Mouse (Mus musculus) lung, adult 2 months (tissue): Measurements from ENCODE around the gene Wfdc3. TPM values are rescaled to one million over a fixed set of nuclear protein-coding genes. Genes with fewer than 3 reads are reported as not detected.

Source experiments
- DNase-seq: peaks from one replicate; pipeline ENCODE4 v3.0.0; 2022
- H3K4me1 ChIP-seq: fragments of 200-500 bp; 2 replicates; pipeline ENCODE4 v1.6.1; 2011; ENCODE audit warnings: low read length; ENCODE audit not compliant: control insufficient read depth, insufficient read depth
- H3K4me3 ChIP-seq: fragments of 200-500 bp; replicated peaks from 2 replicates; pipeline ENCODE3; 2011; ENCODE audit warnings: low read depth, mild to moderate bottlenecking, control low read depth, low read length; ENCODE audit errors: extremely low read depth
- CTCF ChIP-seq: fragments of 200-500 bp; IDR thresholded peaks from 2 replicates; pipeline ENCODE4 v1.5.1; 2011; ENCODE audit warnings: mild to moderate bottlenecking, low read length, control low read depth; ENCODE audit not compliant: insufficient read depth
- POLR2A ChIP-seq: fragments of 200-500 bp; IDR thresholded peaks from 2 replicates; pipeline ENCODE4 v1.6.1; 2011; ENCODE audit warnings: low read depth, mild to moderate bottlenecking, control low read depth, low read length, borderline replicate concordance; ENCODE audit errors: extremely low read depth
- WGBS: fragments of 180-500 bp; shearing (Covaris S2); methylation state at CpG from one replicate; pipeline ENCODE4 v1.1.7; 2018; 5-methylcytosine and 5-hydroxymethylcytosine counted together
- polyA plus RNA-seq: library from polyadenylated mRNA; depleted of rRNA; stranded (reverse); fragments of >200 nt; gene quantifications from 2 replicates; pipeline ENCODE4 v1.2.3, GENCODE M21; 2012

The Wfdc3 gene
- polyA plus RNA-seq, 1 experiment: 1.3 TPM

GRCm38 (mm10) chr2:164787032-164787431 lies 41.3 kb upstream of the Wfdc3 start:
- DNase-seq: peak; percentile 32
- H3K4me1 ChIP-seq: peaks cover 24% of the 10 kb centered on the region
- 43% methylated on average over 3 of the region's 3 CpGs for WGBS
- no peak for TF ChIP-seq CTCF
- no peak for TF ChIP-seq POLR2A
- peak overlapping the region; percentile 37 for H3K4me3 ChIP-seq

- Histone ChIP-seq H3K4me1 (peaks cover 24% of the 10 kb centered on the region), H3K4me3 (peak overlapping the region; percentile 66)
- TF ChIP-seq POLR2A (peak; percentile 45; the same call in 1 of the 2 replicates), CTCF (no peak)
- 4% methylated on average over 15 of the region's 15 CpGs for WGBS
- DNase-seq: peak; percentile 34
These were observed 40.7 kb upstream of the Wfdc3 start for GRCm38 (mm10) chr2:164786388-164786885.

- peak; percentile 88 for DNase-seq
- under 1% methylated on average over 85 of the region's 89 CpGs for WGBS
- Histone ChIP-seq H3K4me3 (peak within 1 kb of the TSS; percentile 66), H3K4me1 (peaks cover 20% of the 10 kb centered on the region)
- peak; percentile 85 for TF ChIP-seq POLR2A
- no peak for TF ChIP-seq CTCF
These were observed 40.0 kb upstream of the Wfdc3 start, which contains the start of gene Snx21 for GRCm38 (mm10) chr2:164785481-164786387. Gene Snx21, plus strand, starts transcription at chr2:164785823.

- WGBS: 9% methylated on average over 7 of the region's 7 CpGs
These were observed 39.2 kb upstream of the Wfdc3 start for GRCm38 (mm10) chr2:164784869-164785420.

GRCm38 (mm10) chr2:164783926-164784581 lies 38.3 kb upstream of the Wfdc3 start:
- no peak for TF ChIP-seq POLR2A
- no peak for TF ChIP-seq CTCF
- Histone ChIP-seq H3K4me3 (no peak overlapping the region), H3K4me1 (peaks cover 17% of the 10 kb centered on the region)
- DNase-seq: no peak
- 74% methylated on average over 7 of the region's 7 CpGs for WGBS

More at GRCm38 (mm10) chr2:164784869-164785420, 39.2 kb upstream of the Wfdc3 start:
- DNase-seq: no peak
- Histone ChIP-seq H3K4me3 (peak overlapping the region; percentile 66), H3K4me1 (peaks cover 17% of the 10 kb centered on the region)
- TF ChIP-seq POLR2A (no peak), CTCF (no peak)

GRCm38 (mm10) chr2:164781876-164782275 lies 36.1 kb upstream of the Wfdc3 start:
- WGBS: 56% methylated on average over 4 of the region's 4 CpGs
- DNase-seq: no peak
- TF ChIP-seq CTCF (no peak), POLR2A (no peak)
- Histone ChIP-seq H3K4me3 (no peak overlapping the region), H3K4me1 (peaks cover 6% of the 10 kb centered on the region; the same call in 1 of the 2 replicates)

- WGBS: 76% methylated on average over 8 of the region's 8 CpGs
- no peak for DNase-seq
- TF ChIP-seq POLR2A: no peak
- no peak for TF ChIP-seq CTCF
These were observed 33.9 kb upstream of the Wfdc3 start, which contains the start of gene Tnnc2 for GRCm38 (mm10) chr2:164779481-164780086. Gene Tnnc2, minus strand, starts transcription at chr2:164779967.

GRCm38 (mm10) chr2:164778809-164779208 lies 33.1 kb upstream of the Wfdc3 start:
- DNase-seq: no peak
- no peak for TF ChIP-seq CTCF
- TF ChIP-seq POLR2A: no peak
- 66% methylated on average over 7 of the region's 7 CpGs for WGBS
- Histone ChIP-seq H3K4me1 (0 out of 2 replicates have a peak, but pooled peaks cover under 1% of the 10 kb centered on the region), H3K4me3 (no peak overlapping the region)

More at GRCm38 (mm10) chr2:164779481-164780086, 33.9 kb upstream of the Wfdc3 start, which contains the start of gene Tnnc2:
- Histone ChIP-seq H3K4me1 (no peaks in the 10 kb centered on the region), H3K4me3 (no peak within 1 kb of the TSS)

- 92% methylated on average over 11 of the region's 11 CpGs for WGBS
- Histone ChIP-seq H3K4me1 (peaks cover 6% of the 10 kb centered on the region; the same call in 1 of the 2 replicates), H3K4me3 (no peak overlapping the region)
- no peak for DNase-seq
- TF ChIP-seq CTCF (no peak), POLR2A (no peak)
These were observed 32.2 kb upstream of the Wfdc3 start for GRCm38 (mm10) chr2:164778015-164778287.
